8 mouse cellular contexts compared by ENCODE assay signal in the genomic region with DNA sequence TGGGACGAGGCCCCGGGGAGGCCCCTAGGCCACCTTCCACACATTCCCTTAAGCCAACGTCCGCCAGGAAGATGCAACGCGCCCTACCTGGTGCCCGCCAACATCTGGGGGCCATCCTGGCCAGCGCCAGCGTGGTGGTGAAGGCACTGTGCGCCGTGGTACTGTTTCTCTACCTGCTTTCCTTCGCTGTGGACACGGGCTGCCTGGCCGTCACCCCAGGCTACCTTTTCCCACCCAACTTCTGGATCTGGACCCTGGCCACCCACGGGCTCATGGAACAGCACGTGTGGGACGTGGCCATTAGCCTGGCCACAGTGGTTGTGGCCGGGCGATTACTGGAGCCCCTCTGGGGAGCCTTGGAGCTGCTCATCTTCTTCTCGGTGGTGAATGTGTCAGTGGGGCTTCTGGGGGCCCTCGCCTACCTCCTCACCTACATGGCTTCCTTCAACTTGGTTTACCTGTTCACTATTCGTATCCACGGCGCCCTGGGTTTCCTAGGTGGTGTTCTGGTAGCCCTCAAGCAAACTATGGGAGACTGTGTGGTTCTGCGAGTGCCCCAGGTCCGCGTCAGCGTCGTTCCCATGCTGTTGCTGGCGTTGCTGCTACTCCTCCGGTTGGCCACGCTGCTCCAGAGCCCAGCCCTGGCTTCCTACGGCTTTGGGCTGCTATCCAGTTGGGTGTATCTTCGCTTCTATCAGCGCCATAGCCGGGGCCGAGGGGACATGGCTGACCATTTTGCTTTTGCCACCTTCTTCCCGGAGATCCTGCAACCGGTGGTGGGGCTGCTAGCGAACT. TPM values are rescaled to one million over a fixed set of nuclear protein-coding genes. Genes with fewer than 3 reads are reported as not detected.
DNase-seq lines count a peak whose midpoint lies in the region; ATAC-seq lines count a peak whose summit lies in the region.

No protein-coding gene starts in this region.

- peaks cover 17% of the 10 kb centered on the region for H3K27me3 ChIP-seq in liver, embryonic 12.5 days (replicated peaks)
- H3K27me3 ChIP-seq in neural tube, embryonic 12.5 days (replicated peaks) = no peaks in the 10 kb centered on the region

- H3K27ac ChIP-seq in liver, embryonic 12.5 days = peak overlapping the region; percentile 85
- no peak overlapping the region for H3K27ac ChIP-seq in neural tube, embryonic 12.5 days

- H3K9me3 ChIP-seq in liver, embryonic 12.5 days (replicated peaks) = no peaks in the 10 kb centered on the region
- H3K9me3 ChIP-seq in neural tube, embryonic 12.5 days = no peaks in the 10 kb centered on the region

- ATAC-seq in liver, embryonic 12.5 days = peak; percentile 27
- ATAC-seq in neural tube, embryonic 12.5 days (ENCODE audit: low FRiP score, low read depth) = peak; percentile 29

- H3K36me3 ChIP-seq in liver, embryonic 12.5 days = peaks cover 32% of the 10 kb centered on the region
- peaks cover 22% of the 10 kb centered on the region for H3K36me3 ChIP-seq in neural tube, embryonic 12.5 days

- under 1% methylated on average over 40 of the region's 40 CpGs for WGBS in liver, embryonic 12.5 days (ENCODE audit: insufficient replicate concordance)
- under 1% methylated on average over 40 of the region's 40 CpGs for WGBS in neural tube, embryonic 12.5 days

- H3K4me3 ChIP-seq in liver, embryonic 12.5 days = peak overlapping the region; percentile 87
- peak overlapping the region; percentile 77 for H3K4me3 ChIP-seq in neural tube, embryonic 12.5 days

- intact Hi-C loops in heart, postnatal 10 days (cut with DNase I) = no loop called here

- peak overlapping the region; percentile 93 for H3K4me2 ChIP-seq in liver, embryonic 12.5 days
- peak overlapping the region; percentile 100 for H3K4me2 ChIP-seq in neural tube, embryonic 12.5 days (replicated peaks)

- peak; percentile 58 for DNase-seq in adrenal gland, postnatal 10 days
- DNase-seq in adrenal gland, adult 2 months = no peak
- peak; percentile 57 for DNase-seq in thymus, postnatal 4 days
- no peak for DNase-seq in thymus, postnatal 10 days (ENCODE audit: low spot score in 2 of 2)
- DNase-seq in heart, postnatal 10 days = peak; percentile 53 to 67
- DNase-seq in right cerebral cortex, postnatal 36 days (ENCODE audit: low spot score in 2 of 2) = no peak

- peak overlapping the region; percentile 94 for H3K9ac ChIP-seq in liver, embryonic 12.5 days
- peak overlapping the region; percentile 88 for H3K9ac ChIP-seq in neural tube, embryonic 12.5 days

- H3K4me1 ChIP-seq in liver, embryonic 12.5 days = peaks cover 42% of the 10 kb centered on the region
- H3K4me1 ChIP-seq in neural tube, embryonic 12.5 days = peaks cover 34% of the 10 kb centered on the region

RNA-seq across cellular contexts. Expression of gene Tmem115, which starts 0.9 kb away (rescaled TPM):
- 10 to 100 TPM; 31.4 to 37.6 TPM for total RNA-seq in adrenal gland, postnatal 10 days (2021)
- 10 to 100 TPM; 43.2 to 48.1 TPM for total RNA-seq in adrenal gland, adult 2 months (2021)
- 84.2 and 96.5 TPM in 2 replicates for polyA plus RNA-seq in adrenal gland, adult 2 months (2012; rRNA removed)
- total RNA-seq in heart, postnatal 10 days (2021) = 10 to 100 TPM; 25.0 to 26.5 TPM
- 25.9 and 26.4 TPM in 2 replicates for polyA plus RNA-seq in liver, embryonic 12.5 days (2016; fragmentation: Nextera tagmentation; extraction: Ambion mirVana)
- 46.7 and 48.4 TPM in 2 replicates for polyA plus RNA-seq in neural tube, embryonic 12.5 days (2016; fragmentation: Nextera tagmentation; extraction: Ambion mirVana)

RNA-seq across cellular contexts. Expression of gene Cyb561d2, which starts 7.4 kb away (rescaled TPM):
- total RNA-seq in adrenal gland, postnatal 10 days (2021) = 10 to 100 TPM; 15.4 to 16.1 TPM
- total RNA-seq in adrenal gland, adult 2 months (2021) = 10 to 100 TPM; 14.6 to 22.0 TPM
- polyA plus RNA-seq in adrenal gland, adult 2 months (2012; rRNA removed) = 59.1 and 68.0 TPM in 2 replicates
- 1 to 10 TPM; 5.5 to 6.2 TPM for total RNA-seq in heart, postnatal 10 days (2021)
- 18.5 and 19.5 TPM in 2 replicates for polyA plus RNA-seq in liver, embryonic 12.5 days (2016; fragmentation: Nextera tagmentation; extraction: Ambion mirVana)
- polyA plus RNA-seq in neural tube, embryonic 12.5 days (2016; fragmentation: Nextera tagmentation; extraction: Ambion mirVana) = 24.2 and 25.4 TPM in 2 replicates

RNA-seq across cellular contexts. Expression of gene Nprl2, which starts 7.4 kb away (rescaled TPM):
- total RNA-seq in adrenal gland, postnatal 10 days (2021) = 10 to 100 TPM; 19.2 to 21.3 TPM
- total RNA-seq in adrenal gland, adult 2 months (2021) = 10 to 100 TPM; 27.9 to 31.5 TPM
- polyA plus RNA-seq in adrenal gland, adult 2 months (2012; rRNA removed) = 24.2 and 31.9 TPM in 2 replicates
- 10 to 100 TPM; 12.9 to 16.7 TPM for total RNA-seq in heart, postnatal 10 days (2021)
- 15.3 and 16.0 TPM in 2 replicates for polyA plus RNA-seq in liver, embryonic 12.5 days (2016; fragmentation: Nextera tagmentation; extraction: Ambion mirVana)
- polyA plus RNA-seq in neural tube, embryonic 12.5 days (2016; fragmentation: Nextera tagmentation; extraction: Ambion mirVana) = 52.6 and 55.2 TPM in 2 replicates

RNA-seq across cellular contexts. Expression of gene Zmynd10, which starts 12.5 kb away (rescaled TPM):
- not detected for total RNA-seq in adrenal gland, postnatal 10 days (2021)
- total RNA-seq in adrenal gland, adult 2 months (2021) = under 1 TPM; 0.45 to 0.52 TPM
- polyA plus RNA-seq in adrenal gland, adult 2 months (2012; rRNA removed) = 0.37 and 0.61 TPM in 2 replicates
- not detected for total RNA-seq in heart, postnatal 10 days (2021)
- polyA plus RNA-seq in liver, embryonic 12.5 days (2016; fragmentation: Nextera tagmentation; extraction: Ambion mirVana) = not detected in 2 replicates
- 0.51 and 0.82 TPM in 2 replicates for polyA plus RNA-seq in neural tube, embryonic 12.5 days (2016; fragmentation: Nextera tagmentation; extraction: Ambion mirVana)

RNA-seq across cellular contexts. Expression of gene Rassf1, which starts 16.8 kb away (rescaled TPM):
- 10 to 100 TPM; 23.6 to 27.7 TPM for total RNA-seq in adrenal gland, postnatal 10 days (2021)
- 10 to 100 TPM; 15.5 to 18.6 TPM for total RNA-seq in adrenal gland, adult 2 months (2021)
- 15.3 and 16.7 TPM in 2 replicates for polyA plus RNA-seq in adrenal gland, adult 2 months (2012; rRNA removed)
- 10 to 100 TPM; 28.8 to 32.0 TPM for total RNA-seq in heart, postnatal 10 days (2021)
- 22.2 and 24.8 TPM in 2 replicates for polyA plus RNA-seq in liver, embryonic 12.5 days (2016; fragmentation: Nextera tagmentation; extraction: Ambion mirVana)
- 37.6 and 37.7 TPM in 2 replicates for polyA plus RNA-seq in neural tube, embryonic 12.5 days (2016; fragmentation: Nextera tagmentation; extraction: Ambion mirVana)

Comparison
In these comparisons a context has a peak if more than half of its experiments do, and no peak if none do; other contexts are left out.
1. DNase-seq: peak in adrenal gland, postnatal 10 days (single experiment), thymus, postnatal 4 days (single experiment) and heart, postnatal 10 days (2 of 2); none in adrenal gland, adult 2 months (single experiment), thymus, postnatal 10 days (0 of 2) and right cerebral cortex, postnatal 36 days (0 of 2).